Mouse (Mus musculus) ovary, postnatal 14 days (tissue): ENCODE measurements around the gene Srgap3.
A peak's percentile ranks its signal among the peaks of the same experiment; 100 is the strongest.

Source experiments
- DNase-seq: peaks from one replicate; pipeline ENCODE4 v3.0.0; 2022; ENCODE audit warnings: low spot score

Srgap3 gene

GRCm38 (mm10) chr6:112815604-112816003, 131.5 kb downstream of the Srgap3 start:
- no peak for DNase-seq

- no peak for DNase-seq
Observed at GRCm38 (mm10) chr6:112814525-112815086, 132.5 kb downstream of the Srgap3 start.

- DNase-seq = no peak
Observed at GRCm38 (mm10) chr6:112812884-112813283, 134.2 kb downstream of the Srgap3 start.

- no peak for DNase-seq
Observed at GRCm38 (mm10) chr6:112810521-112810830, 136.6 kb downstream of the Srgap3 start.

GRCm38 (mm10) chr6:112809658-112810520, 137.2 kb downstream of the Srgap3 start:
- DNase-seq = no peak

GRCm38 (mm10) chr6:112808738-112809137, 138.3 kb downstream of the Srgap3 start:
- DNase-seq = no peak

GRCm38 (mm10) chr6:112801917-112802316, 145.1 kb downstream of the Srgap3 start:
- no peak for DNase-seq

- DNase-seq = no peak
Observed at GRCm38 (mm10) chr6:112798378-112798777, 148.7 kb downstream of the Srgap3 start.

- DNase-seq = no peak
Observed at GRCm38 (mm10) chr6:112796607-112797006, 150.5 kb downstream of the Srgap3 start.

- no peak for DNase-seq
Observed at GRCm38 (mm10) chr6:112793887-112794286, 153.2 kb downstream of the Srgap3 start.

- no peak for DNase-seq
Observed at GRCm38 (mm10) chr6:112789901-112790300, 157.2 kb downstream of the Srgap3 start.

- DNase-seq = no peak
Observed at GRCm38 (mm10) chr6:112788617-112789016, 158.4 kb downstream of the Srgap3 start.

- DNase-seq = no peak
Observed at GRCm38 (mm10) chr6:112788174-112788573, 158.9 kb downstream of the Srgap3 start.

GRCm38 (mm10) chr6:112781409-112782093, 165.5 kb downstream of the Srgap3 start:
- no peak for DNase-seq

- DNase-seq = no peak
Observed at GRCm38 (mm10) chr6:112778211-112778610, 168.9 kb downstream of the Srgap3 start.

- DNase-seq = no peak
Observed at GRCm38 (mm10) chr6:112776718-112777117, 170.3 kb downstream of the Srgap3 start.

GRCm38 (mm10) chr6:112773754-112774153, 173.3 kb downstream of the Srgap3 start:
- no peak for DNase-seq

GRCm38 (mm10) chr6:112770996-112771395, 176.1 kb downstream of the Srgap3 start:
- no peak for DNase-seq

GRCm38 (mm10) chr6:112758541-112758940, 188.5 kb downstream of the Srgap3 start:
- peak; percentile 9 for DNase-seq

- DNase-seq = no peak
Observed at GRCm38 (mm10) chr6:112756866-112757265, 190.2 kb downstream of the Srgap3 start.

- DNase-seq = no peak
Observed at GRCm38 (mm10) chr6:112754994-112755393, 192.1 kb downstream of the Srgap3 start.

- no peak for DNase-seq
Observed at GRCm38 (mm10) chr6:112752517-112752916, 194.5 kb downstream of the Srgap3 start.

GRCm38 (mm10) chr6:112752007-112752406, 195.1 kb downstream of the Srgap3 start:
- no peak for DNase-seq
